Mouse (Mus musculus) brown adipose tissue, adult 24 weeks (tissue): ENCODE measurements around the gene Nrl. TPM values are rescaled to one million over a fixed set of nuclear protein-coding genes. Genes with fewer than 3 reads are reported as not detected.

Source experiments
- H3K27ac ChIP-seq: fragments of 200-500 bp; replicated peaks from 2 replicates; pipeline ENCODE4 v1.5.1; 2012; ENCODE audit warnings: low read depth, mild to moderate bottlenecking, low read length
- H3K4me1 ChIP-seq: fragments of 200-500 bp; 2 replicates; pipeline ENCODE4 v1.6.1; 2012; ENCODE audit warnings: low read length, mixed read lengths; ENCODE audit not compliant: control insufficient read depth, insufficient read depth, insufficient read length
- H3K4me3 ChIP-seq: fragments of 200-500 bp; 2 replicates; pipeline ENCODE4 v1.5.1; 2012; ENCODE audit warnings: low read depth, mild to moderate bottlenecking, low read length, moderate library complexity; ENCODE audit not compliant: insufficient read depth
- polyA plus RNA-seq: library from polyadenylated mRNA; stranded (reverse); fragments of >200 nt; gene quantifications from 2 replicates; pipeline ENCODE4 v1.2.4, GENCODE M21; 2012; ENCODE audit not compliant: missing spikeins, insufficient read depth, insufficient read length

The Nrl gene
- polyA plus RNA-seq, result not detected in 2 replicates

DNA sequence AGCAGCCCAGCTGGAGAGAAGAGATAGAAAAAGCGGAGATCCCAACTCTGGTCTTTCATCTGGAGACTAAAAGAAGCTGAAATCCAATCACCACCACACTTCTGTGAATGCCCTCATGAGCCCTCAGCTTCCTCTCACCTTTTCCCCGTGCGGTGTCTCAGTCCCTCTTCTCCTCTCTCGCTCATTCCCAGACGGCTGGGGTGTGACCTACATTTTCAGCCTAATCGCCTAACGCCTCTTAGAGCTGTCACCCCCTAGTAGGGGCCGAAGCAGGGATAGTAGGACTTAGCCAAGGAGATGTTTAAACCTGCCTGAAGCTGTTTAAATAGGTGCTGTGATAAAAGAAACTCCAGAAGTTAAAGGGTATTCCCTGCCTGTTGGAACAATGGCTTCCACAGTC is at the start of gene Nrl:
TSS of gene Nrl (minus strand) at position 197 of the 400 bp plus-strand sequence.
- H3K4me3 ChIP-seq, result no peak within 1 kb of the TSS
- no peak within 1 kb of the TSS for H3K27ac ChIP-seq
- H3K4me1 ChIP-seq, result no peaks in the 10 kb centered on the region

DNA sequence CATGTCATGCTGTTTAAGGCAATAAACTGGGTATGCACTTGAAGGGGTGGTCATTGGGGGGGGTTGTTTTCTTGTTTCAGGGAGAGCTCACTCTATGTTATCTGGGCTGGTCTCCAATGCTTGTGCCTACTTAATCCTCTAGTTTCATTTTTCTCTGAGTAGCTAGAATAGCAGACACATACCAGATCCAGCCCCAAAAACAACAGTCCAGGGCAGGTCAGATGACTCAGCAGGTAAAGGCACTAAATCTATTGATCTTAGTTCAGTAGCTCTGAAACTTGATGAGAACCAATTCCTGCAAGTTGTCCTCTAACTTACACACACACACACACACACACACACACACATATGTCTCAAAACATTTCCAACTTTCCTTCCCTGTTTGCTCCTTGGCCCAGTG is 47.0 kb upstream of the Nrl start:
- Histone ChIP-seq H3K27ac (no peak overlapping the region), H3K4me1 (no peaks in the 10 kb centered on the region), H3K4me3 (no peak overlapping the region)

DNA sequence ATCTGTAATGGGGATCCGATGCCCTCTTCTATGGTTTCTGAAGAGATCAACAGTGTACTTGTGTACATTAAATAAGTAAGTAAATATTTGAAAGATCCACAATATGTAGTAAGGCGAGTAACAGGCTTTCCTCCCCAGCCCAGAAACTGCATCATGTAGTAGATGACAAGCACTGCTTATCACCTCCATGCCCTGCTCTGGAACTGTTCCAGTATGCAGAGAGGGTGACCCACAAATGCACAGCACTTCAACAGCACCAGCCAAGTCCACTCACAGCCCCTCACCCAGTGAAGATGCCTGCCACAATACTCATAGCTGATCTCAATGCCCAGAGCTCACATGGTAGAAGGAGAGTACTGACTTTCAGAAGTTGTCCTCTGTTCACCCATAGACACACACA is 45.8 kb upstream of the Nrl start:
- Histone ChIP-seq H3K4me1 (no peaks in the 10 kb centered on the region), H3K27ac (no peak overlapping the region)

DNA sequence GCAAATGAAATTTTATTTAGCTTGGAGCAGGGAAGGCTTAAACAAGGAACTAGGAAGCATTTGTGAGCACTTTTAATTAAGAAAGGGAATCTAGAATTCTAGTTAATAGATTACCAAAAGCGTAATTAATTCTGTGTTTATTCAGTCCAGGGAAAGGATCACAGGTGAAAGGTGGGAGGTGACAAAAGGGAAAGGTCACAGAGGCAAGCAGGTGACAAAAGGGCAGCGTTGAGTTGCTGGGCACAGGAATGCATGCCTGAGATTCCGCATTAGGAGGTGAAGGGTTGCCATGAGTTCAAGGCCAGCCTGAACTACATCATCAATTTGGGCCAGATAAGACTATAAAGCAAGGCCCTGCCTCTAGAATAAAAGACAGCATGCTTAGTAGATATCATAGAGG is 42.7 kb upstream of the Nrl start:
- no peaks in the 10 kb centered on the region for H3K4me1 ChIP-seq
- no peak overlapping the region for H3K4me3 ChIP-seq
- no peak overlapping the region for H3K27ac ChIP-seq

More for the DNA sequence above, 45.8 kb upstream of the Nrl start:
- no peak overlapping the region for H3K4me3 ChIP-seq

DNA sequence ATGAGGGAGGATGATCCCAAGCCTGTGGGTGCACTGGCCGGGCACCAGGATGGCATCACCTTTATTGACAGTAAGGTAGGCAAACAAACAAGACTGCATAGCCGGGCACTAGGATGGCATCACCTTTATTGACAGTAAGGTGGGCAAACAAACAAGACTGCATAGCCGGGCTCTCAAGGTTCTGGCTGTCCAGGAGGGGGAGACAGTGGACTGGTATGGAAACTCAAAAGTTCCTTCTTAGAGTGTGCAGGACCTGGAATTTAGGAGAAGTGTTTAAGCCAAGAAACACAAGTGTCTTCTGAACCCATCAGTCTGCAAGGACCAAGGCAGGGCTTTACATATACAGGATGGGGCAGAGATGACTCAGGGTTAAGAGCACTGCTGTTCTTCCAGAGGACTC is 41.0 kb upstream of the Nrl start:
- H3K4me1 ChIP-seq, result peaks cover 7% of the 10 kb centered on the region
- H3K4me3 ChIP-seq, result no peak overlapping the region
- no peak overlapping the region for H3K27ac ChIP-seq

DNA sequence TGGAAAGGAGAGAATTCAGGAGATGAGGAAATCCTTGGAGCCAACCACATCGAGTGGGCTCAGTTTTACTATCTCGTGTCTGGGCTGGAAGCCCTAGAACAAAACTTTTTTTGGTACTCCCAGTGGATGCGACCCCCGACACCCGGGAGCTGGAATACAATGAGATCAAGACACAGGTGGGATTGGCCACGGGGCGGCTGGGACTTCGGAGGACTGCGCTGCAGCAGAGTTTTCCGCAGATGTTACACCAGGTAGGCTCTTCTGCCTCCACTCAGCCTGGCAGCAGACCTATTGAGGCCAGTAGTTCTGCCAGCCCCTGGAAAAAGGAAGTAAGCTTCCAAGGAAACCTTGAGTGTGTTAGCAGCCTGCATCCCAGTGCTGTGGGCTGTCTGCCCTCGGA is 38.5 kb upstream of the Nrl start:
- H3K27ac ChIP-seq, result no peak overlapping the region
- no peak overlapping the region for H3K4me3 ChIP-seq
- H3K4me1 ChIP-seq, result peaks cover 7% of the 10 kb centered on the region

DNA sequence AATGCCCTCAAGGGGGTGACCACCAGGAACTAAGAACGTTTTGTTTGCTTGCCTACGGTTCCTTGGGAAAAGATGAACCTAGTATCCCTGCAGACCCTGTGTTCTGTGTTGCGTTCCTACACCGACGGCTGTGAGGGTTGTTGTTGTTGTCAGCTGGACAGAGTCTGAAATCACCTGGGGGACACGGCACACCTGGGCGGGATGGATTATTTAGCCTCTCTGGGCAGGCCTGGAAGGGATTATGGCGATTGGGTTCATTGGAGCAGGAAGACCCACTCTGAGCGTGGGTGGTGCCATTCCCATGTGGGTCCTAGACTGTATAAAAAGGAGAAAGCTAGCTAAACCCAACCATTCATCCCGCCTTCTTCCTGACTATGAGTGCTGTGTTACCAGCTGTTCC is 37.1 kb upstream of the Nrl start:
- Histone ChIP-seq H3K27ac (no peak overlapping the region), H3K4me3 (no peak overlapping the region), H3K4me1 (peaks cover 7% of the 10 kb centered on the region)

DNA sequence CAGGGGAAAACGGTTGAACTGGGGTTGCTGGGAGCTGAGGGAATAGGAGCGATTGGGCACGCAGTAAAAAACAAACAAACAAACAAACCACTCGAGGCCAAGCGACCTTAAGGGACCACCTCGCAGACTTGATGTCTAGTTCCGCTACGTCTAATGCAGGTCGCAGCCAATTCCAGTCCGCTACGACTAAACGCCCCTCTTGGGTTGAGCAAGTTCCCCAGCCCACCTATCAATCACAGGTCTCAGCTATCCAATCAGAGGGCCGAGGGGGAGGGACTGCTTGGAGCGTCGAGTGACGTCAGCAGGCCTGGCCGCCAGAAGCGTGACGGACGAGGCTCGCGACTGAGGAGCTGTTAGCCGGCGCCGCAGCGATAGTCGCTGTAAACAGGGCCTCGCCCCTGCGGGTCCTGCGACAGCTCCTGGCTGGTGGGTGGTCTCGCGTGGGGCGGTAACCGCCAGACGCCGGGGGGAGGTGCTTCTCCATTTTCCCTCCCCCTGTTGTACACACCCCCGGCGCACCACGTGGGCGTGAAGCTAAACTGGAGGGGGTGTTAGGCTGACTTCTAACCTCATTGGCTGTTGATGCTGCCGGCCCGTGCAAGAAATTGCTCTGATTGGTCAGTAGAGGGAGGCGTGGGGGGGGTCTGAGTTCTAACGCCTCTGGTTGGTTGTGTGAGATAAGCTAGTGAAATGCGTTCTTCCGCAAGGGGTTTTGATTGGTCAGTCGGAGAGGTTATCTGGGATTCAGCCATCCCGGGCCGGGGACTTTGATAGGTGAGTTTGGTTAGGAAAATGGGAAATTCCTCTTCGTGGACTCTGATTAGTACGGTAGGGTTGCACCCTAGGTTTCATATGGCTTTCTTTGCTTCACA is 35.7 kb upstream of the Nrl start, which contains the start of gene A730061H03Rik:
TSS of gene A730061H03Rik (minus strand) at position 205 of the 872 bp plus-strand sequence.
- peak within 1 kb of the TSS; percentile 90 for H3K4me3 ChIP-seq
- peaks cover 7% of the 10 kb centered on the region for H3K4me1 ChIP-seq
- peak within 1 kb of the TSS; percentile 98 for H3K27ac ChIP-seq

DNA sequence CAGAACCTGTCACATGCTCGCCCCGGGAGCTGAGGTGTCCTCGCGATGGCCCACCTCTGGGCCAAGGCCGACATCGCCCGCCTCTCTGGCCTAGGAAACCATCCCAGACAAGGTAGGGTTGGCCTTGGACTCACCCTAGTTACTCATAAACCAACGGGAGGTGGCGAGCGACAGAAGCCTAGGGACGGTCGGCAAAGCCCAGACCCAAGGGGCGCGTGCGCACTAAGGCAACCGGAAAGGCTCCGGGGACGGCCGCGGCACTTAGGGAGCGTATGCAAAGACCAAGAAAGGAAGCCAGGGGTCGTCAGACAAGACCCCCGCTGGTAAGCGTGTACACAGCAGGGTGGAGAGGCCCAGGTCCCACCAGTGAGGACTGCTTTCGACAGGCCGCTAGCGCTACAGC is 35.0 kb upstream of the Nrl start, which contains the start of gene Dcaf11:
TSS of gene Dcaf11 (plus strand) at position 208 of the 403 bp plus-strand sequence.
- H3K27ac ChIP-seq, result peak within 1 kb of the TSS; percentile 98
- peaks cover 7% of the 10 kb centered on the region for H3K4me1 ChIP-seq
- peak within 1 kb of the TSS; percentile 90 for H3K4me3 ChIP-seq

DNA sequence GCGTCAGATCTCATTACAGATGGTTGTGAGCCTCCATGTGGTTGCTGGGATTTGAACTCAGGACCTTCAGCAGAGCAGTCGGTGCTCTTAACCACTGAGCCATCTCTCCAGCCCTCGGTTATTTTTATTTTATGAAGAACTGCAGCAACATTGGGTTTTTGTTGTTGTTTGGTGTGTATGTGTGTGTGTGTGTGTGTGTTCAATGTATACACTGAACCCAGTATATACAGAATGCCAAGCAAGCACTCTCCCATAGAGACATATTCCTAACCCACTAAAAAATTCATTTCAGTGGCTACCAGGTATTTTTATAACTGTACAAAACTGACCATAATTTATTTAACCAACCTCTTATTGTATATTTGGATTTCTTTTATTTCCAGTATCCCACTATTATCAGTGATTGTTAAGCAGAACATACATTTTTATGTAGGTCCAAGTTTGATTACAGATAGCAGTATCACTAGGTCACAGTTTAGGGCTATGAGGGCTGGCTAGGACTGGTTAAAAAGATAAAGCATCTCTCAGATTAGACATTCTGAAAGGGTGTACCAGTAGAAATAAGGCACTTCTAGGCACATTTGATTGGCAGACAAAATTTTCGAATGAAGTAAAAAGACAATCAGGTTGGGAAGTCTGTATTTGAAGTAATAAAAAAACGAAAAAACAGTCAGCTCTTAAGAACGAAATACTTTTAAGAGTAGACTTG is 34.1 kb upstream of the Nrl start:
- Histone ChIP-seq H3K27ac (no peak overlapping the region), H3K4me3 (no peak overlapping the region), H3K4me1 (peaks cover 7% of the 10 kb centered on the region)

DNA sequence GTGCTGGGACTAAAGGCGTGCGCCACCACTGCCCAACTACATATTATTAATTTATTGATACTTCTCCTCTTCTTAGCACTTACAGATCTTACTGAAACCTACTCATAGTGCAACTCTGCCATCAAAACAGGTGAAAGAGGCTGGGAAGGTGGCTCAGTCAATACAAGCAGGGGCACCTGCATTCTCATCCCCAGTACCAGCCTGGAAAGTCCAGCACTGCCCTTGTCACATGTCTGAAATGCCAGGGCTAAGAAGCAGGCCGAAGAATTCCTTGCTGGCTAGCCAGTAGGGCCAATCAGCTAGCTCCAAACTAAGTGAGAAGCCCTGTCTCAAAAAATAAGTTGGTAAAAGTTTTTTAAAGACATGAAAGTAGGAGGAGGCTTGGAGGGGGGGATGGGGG is 32.8 kb upstream of the Nrl start:
- Histone ChIP-seq H3K4me3 (no peak overlapping the region), H3K4me1 (peaks cover 7% of the 10 kb centered on the region), H3K27ac (no peak overlapping the region)

DNA sequence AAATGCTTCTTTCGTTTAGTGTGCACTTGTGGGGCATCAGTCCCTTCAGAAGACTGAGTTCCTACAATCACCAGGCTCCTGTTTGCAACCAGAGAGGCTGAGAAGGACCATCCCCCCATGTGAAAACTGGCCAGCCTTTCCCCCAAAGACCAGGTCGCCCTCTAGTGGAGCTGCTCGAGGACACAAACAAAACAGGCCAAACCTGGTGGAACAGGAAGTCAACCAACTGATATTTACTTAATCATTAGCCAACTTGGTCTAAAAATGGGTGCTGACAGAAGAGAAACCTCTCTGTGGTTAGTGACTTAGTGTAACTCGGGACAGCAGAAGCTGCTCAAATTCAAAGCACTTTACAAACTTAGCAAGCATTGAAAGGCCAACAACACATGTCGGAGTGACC is 32.2 kb upstream of the Nrl start:
- Histone ChIP-seq H3K27ac (no peak overlapping the region; the same call in 1 of the 2 replicates), H3K4me3 (no peak overlapping the region), H3K4me1 (peaks cover 7% of the 10 kb centered on the region)

DNA sequence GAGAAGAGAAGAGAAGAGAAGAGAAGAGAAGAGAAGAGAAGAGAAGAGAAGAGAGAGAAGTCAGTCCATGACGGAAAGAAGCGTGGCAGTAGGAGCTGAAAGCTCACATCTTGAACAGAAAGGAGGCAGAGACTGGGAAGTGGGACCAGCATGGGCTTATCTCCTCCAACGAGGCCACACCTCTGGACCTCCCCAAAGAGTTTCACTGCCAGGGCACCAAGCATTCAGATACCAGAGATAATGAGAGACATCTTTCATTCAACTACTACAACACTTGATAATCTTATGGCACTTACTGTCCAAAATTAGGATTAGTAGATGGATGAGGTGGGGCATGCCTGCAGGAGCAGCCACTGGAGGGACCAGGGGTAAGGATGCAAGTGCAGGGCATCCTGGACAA is 31.0 kb upstream of the Nrl start:
- Histone ChIP-seq H3K27ac (no peak overlapping the region), H3K4me1 (no peaks in the 10 kb centered on the region), H3K4me3 (no peak overlapping the region)

DNA sequence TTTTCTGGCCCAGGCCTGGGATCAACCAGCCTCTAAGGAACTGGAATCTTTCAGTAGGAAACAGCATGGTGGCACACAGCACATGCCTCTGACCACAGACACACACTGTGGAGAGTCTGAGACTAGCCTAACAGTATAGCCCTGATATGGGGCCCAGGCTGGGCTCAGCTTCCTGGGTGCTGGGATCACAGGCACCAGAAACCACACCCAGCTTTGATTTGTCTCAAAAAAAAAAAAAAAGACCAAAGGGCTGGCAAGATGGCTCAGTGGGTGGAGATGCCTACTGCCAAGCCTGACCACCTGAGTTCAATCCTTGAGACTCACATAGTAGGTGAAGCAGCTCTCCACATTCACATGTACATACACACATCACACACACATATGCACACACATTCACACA is 29.9 kb upstream of the Nrl start:
- Histone ChIP-seq H3K4me1 (no peaks in the 10 kb centered on the region), H3K27ac (no peak overlapping the region), H3K4me3 (no peak overlapping the region)

DNA sequence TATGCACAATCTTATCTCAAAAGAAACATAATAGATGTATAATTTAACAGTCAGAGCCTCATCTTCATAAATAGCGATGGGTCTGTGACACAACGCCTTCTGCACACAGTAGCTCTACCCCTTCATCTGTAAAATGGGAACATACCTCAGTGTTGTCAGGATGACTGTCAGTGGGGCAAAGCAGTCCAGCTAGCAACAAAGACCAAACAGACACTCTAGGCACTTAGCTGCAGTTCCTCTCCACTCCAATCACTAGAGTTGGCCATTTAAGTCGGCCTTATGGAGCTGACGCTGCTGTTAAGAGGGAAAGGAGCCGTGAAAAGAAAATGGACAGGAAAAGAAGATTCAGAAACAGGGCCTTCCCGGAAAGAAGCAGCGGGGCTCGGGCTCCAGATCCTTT is 27.0 kb upstream of the Nrl start:
- Histone ChIP-seq H3K4me1 (0 out of 2 replicates have a peak, but pooled peaks cover 3% of the 10 kb centered on the region), H3K4me3 (no peak overlapping the region), H3K27ac (no peak overlapping the region)
